Mouse (Mus musculus) midbrain, embryonic 16.5 days (tissue): ENCODE results near the gene Ccdc171. TPM values are rescaled to one million over a fixed set of nuclear protein-coding genes. Genes with fewer than 3 reads are reported as not detected.
"Not testable (repeated sequence)": the region's sequence is repeated elsewhere in the genome, so short reads cannot be mapped to it uniquely, and the experiment has no call there.

Experiments
- ATAC-seq: fragments of 200-750 bp; cut with Nextera tagmentation; 2 replicates; pipeline ENCODE4 v1.8.0; 2017; ENCODE audit warnings: moderate TSS enrichment
- H3K27ac ChIP-seq: fragments of 300-500 bp; sonication (generic); 2 replicates; pipeline ENCODE4 v1.5.1; 2014; ENCODE audit warnings: mild to moderate bottlenecking, low read length, mixed read lengths
- H3K27me3 ChIP-seq: fragments of 300-500 bp; sonication (generic); 2 replicates; pipeline ENCODE4 v1.6.1; 2014; ENCODE audit warnings: low read depth, low read length, mixed read lengths; ENCODE audit not compliant: control insufficient read depth, insufficient read depth
- H3K36me3 ChIP-seq: fragments of 300-500 bp; sonication (generic); 2 replicates; pipeline ENCODE4 v1.6.1; 2014; ENCODE audit warnings: mild to moderate bottlenecking, low read length, moderate library complexity, mixed read lengths; ENCODE audit not compliant: control insufficient read depth, insufficient read depth
- H3K4me1 ChIP-seq: fragments of 300-500 bp; sonication (generic); 2 replicates; pipeline ENCODE4 v1.6.1; 2014; ENCODE audit warnings: mild to moderate bottlenecking, low read length, mixed read lengths; ENCODE audit not compliant: control insufficient read depth, insufficient read depth
- H3K4me2 ChIP-seq: fragments of 300-500 bp; sonication (generic); 2 replicates; pipeline ENCODE4 v1.6.1; 2014; ENCODE audit warnings: mild to moderate bottlenecking, low read length, mixed read lengths
- H3K4me3 ChIP-seq: fragments of 300-500 bp; sonication (generic); 2 replicates; pipeline ENCODE4 v1.5.1; 2014; ENCODE audit warnings: low read depth, mild to moderate bottlenecking, low read length, moderate library complexity, mixed read lengths
- H3K9ac ChIP-seq: fragments of 300-500 bp; sonication (generic); 2 replicates; pipeline ENCODE4 v1.6.1; 2014; ENCODE audit warnings: low read depth, low read length, mixed read lengths
- H3K9me3 ChIP-seq: fragments of 300-500 bp; sonication (generic); replicated peaks from 2 replicates; pipeline ENCODE4 v1.6.1; 2014; ENCODE audit warnings: mild to moderate bottlenecking, low read length, mixed read lengths; ENCODE audit not compliant: control insufficient read depth, poor library complexity, severe bottlenecking
- WGBS: fragments of 180-500 bp; shearing (Covaris S2); extraction: QIAGEN DNeasy Blood & Tissue Kit; methylation state at CpG from one replicate; pipeline ENCODE4 v1.1.7; 2014; 5-methylcytosine and 5-hydroxymethylcytosine counted together
- polyA plus RNA-seq: library from polyadenylated mRNA; unstranded; fragments of >200 nt; fragmentation: Nextera tagmentation; extraction: Ambion mirVana; gene quantifications from 2 replicates; pipeline ENCODE4 v1.2.1, GENCODE M21; 2015

Ccdc171 gene
- polyA plus RNA-seq, 1 experiment from 2014 or later: 3.5 TPM

DNA sequence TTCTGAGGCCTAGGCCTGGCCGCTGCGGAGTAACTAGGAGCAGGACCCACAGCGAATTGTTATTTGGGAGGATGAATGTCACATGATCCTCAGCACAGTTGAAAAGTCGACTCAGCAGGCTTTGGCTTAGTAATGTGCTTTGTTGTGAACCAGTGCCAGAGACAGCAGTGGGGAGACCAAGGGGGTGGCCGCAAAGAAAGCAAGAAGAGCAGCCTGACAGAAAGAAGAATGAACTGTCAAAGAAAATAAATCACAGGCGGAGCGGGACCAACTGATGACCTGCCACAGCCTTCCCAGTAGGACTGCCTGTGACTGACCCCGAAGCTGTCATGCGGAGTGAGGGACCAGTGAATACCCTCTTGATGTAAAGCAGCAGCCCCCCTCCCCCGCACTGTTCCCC lies 131.2 kb downstream of the Ccdc171 start:
- peak overlapping the region; percentile 3; the same call in 1 of the 2 replicates for H3K4me3 ChIP-seq
- H3K27ac ChIP-seq: peak overlapping the region; percentile 26
- peak; percentile 87 for ATAC-seq
- 4% methylated on average over 10 of the region's 10 CpGs for WGBS
- H3K9me3 ChIP-seq: no peaks in the 10 kb centered on the region
- peaks cover 11% of the 10 kb centered on the region for H3K4me1 ChIP-seq
- H3K4me2 ChIP-seq: peak overlapping the region; percentile 45
- H3K36me3 ChIP-seq: no peaks in the 10 kb centered on the region
- 0 out of 2 replicates have a peak overlapping the region, but pooled peaks have one; percentile 18 for H3K9ac ChIP-seq
- H3K27me3 ChIP-seq: no peaks in the 10 kb centered on the region

DNA sequence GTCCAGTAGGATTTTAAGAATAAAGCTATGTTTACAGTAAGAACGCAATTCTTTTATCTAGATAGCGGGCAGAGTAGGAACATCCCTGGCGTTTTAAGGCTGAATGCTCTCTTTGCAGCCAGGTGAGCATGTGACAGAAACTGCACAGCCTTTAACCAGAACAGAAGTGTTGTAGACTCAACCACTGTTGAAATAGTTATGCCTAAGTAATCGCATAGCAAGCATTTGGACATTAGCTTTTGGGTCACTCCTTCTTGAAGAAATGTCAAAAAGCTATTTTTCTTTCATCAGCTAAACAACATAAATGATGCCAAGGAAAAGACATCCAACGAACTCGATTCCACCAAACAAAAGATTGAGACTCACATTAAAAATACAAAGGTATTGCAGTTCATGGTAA lies 131.7 kb downstream of the Ccdc171 start:
- H3K9me3 ChIP-seq: no peaks in the 10 kb centered on the region
- H3K9ac ChIP-seq: 0 out of 2 replicates have a peak overlapping the region, but pooled peaks have one; percentile 18
- WGBS: 29% methylated on average over 6 of the region's 6 CpGs
- no peaks in the 10 kb centered on the region for H3K27me3 ChIP-seq
- peak overlapping the region; percentile 3; the same call in 1 of the 2 replicates for H3K4me3 ChIP-seq
- H3K4me2 ChIP-seq: peak overlapping the region; percentile 45
- H3K27ac ChIP-seq: peak overlapping the region; percentile 26
- peak; percentile 41 for ATAC-seq
- H3K4me1 ChIP-seq: peaks cover 11% of the 10 kb centered on the region
- no peaks in the 10 kb centered on the region for H3K36me3 ChIP-seq

DNA sequence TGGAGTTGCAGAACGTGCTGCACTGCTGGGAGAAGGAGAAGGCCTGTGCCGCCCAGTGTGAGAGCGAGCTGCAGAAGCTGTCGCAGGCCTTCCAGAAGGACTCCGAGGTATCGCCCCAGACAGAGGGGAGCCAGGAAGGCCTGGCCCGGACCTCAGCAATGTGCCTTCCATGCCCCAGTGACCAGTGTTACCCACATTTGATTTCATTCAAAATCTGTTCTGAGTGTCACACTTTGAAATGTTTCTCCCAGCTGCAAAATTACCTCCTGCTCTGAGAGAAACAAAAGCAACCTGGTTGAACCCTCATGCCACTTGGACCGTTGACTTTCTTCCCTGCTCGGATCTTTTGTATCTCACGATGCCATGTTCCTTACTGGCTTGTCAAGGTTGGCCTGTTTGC lies 133.1 kb downstream of the Ccdc171 start:
- H3K4me2 ChIP-seq: no peak overlapping the region
- H3K27ac ChIP-seq: no peak overlapping the region
- peaks cover 11% of the 10 kb centered on the region for H3K4me1 ChIP-seq
- H3K27me3 ChIP-seq: no peaks in the 10 kb centered on the region
- H3K4me3 ChIP-seq: no peak overlapping the region
- 83% methylated on average over 10 of the region's 10 CpGs for WGBS
- no peaks in the 10 kb centered on the region for H3K36me3 ChIP-seq
- no peak for ATAC-seq
- no peaks in the 10 kb centered on the region for H3K9me3 ChIP-seq
- no peak overlapping the region for H3K9ac ChIP-seq

DNA sequence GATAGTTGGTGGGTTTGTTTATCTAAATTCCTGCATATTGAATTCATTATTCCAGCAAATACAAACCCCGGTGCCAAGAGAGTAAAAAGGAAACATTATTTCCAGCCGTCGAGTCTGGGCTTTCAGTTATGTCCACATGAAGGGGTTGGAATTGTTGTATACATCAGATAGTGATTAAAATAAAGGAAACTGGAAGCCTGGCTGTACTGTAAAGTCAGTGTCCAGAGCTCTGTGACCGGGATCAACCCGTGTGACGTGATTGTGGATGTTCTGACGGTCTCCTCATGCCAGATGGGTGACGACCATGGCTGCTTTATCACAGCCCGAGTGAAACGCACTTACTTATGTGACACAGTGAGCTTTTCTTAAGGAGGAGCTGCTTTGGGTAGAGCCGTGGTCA lies 134.1 kb downstream of the Ccdc171 start:
- no peak overlapping the region for H3K4me3 ChIP-seq
- no peak overlapping the region for H3K9ac ChIP-seq
- H3K9me3 ChIP-seq: no peaks in the 10 kb centered on the region
- no peaks in the 10 kb centered on the region for H3K36me3 ChIP-seq
- peaks cover 11% of the 10 kb centered on the region for H3K4me1 ChIP-seq
- no peak overlapping the region for H3K27ac ChIP-seq
- H3K4me2 ChIP-seq: no peak overlapping the region
- ATAC-seq: no peak
- WGBS: 83% methylated on average over 11 of the region's 11 CpGs
- no peaks in the 10 kb centered on the region for H3K27me3 ChIP-seq

DNA sequence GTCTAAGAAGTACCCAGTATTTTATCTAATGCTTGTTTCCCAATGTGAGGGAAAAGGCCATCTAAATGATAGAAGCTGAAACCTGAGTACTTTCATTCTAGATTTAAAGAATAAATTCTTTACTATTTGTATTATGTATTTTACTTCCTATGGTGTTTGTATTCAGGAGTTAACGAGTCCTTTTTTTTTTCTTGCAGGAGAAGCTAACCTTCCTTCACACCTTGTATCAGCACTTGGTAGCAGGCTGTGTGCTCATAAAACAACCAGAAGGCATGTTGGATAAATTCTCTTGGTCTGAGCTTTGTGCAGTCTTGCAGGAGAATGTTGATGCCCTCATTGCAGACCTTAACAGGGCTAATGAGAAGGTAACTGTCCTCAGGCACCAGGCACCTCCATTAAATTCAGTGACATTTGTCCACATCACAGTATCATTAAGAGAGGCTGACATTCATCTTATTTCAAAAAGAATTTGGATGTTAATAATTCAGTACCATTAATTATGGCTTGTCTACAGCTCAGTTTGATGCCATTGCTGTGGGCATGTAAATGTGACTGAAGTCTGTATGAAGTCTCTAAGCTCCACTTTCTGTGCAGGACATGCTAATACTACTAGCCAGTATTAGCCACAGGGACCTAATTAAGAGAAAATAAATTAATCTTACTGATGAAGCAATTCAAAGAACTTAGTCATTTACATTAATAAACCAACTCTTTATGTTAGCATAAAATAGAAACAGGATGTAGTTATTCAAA lies 136.3 kb downstream of the Ccdc171 start:
- Histone ChIP-seq H3K4me3 (no peak overlapping the region), H3K4me2 (no peak overlapping the region), H3K4me1 (peaks cover 4% of the 10 kb centered on the region; the same call in 1 of the 2 replicates), H3K36me3 (no peaks in the 10 kb centered on the region), H3K9me3 (0 out of 2 replicates have a peak, but pooled peaks cover 3% of the 10 kb centered on the region), H3K9ac (no peak overlapping the region), H3K27ac (no peak overlapping the region), H3K27me3 (no peaks in the 10 kb centered on the region)
- ATAC-seq: peak; percentile 79
- 74% methylated on average over 1 of the region's 1 CpGs for WGBS

DNA sequence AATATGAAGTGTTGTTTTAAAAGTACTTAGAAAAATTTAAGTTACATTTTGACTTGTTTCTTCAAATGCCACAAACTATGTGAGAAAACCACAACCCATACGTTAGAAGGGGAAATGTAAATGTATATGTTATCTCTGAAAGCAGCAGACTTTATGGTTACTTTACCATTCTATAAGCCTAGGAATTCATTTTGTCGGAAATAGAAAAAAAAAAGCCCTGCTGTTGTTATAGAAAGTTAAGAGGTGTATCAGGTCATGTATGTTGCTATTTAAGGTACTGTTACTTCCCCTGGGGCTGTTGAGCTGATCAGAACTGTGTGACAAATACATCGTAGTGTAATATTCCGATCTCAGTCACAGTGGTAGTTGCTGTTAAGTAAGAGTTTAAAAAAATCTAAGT lies 137.0 kb downstream of the Ccdc171 start:
- ATAC-seq: no peak
- WGBS: 80% methylated on average over 4 of the region's 4 CpGs
- 0 out of 2 replicates have a peak, but pooled peaks cover 3% of the 10 kb centered on the region for H3K9me3 ChIP-seq
- H3K4me3 ChIP-seq: no peak overlapping the region
- no peak overlapping the region for H3K4me2 ChIP-seq
- H3K27me3 ChIP-seq: no peaks in the 10 kb centered on the region
- H3K27ac ChIP-seq: no peak overlapping the region
- no peak overlapping the region for H3K9ac ChIP-seq
- no peaks in the 10 kb centered on the region for H3K4me1 ChIP-seq
- H3K36me3 ChIP-seq: no peaks in the 10 kb centered on the region

DNA sequence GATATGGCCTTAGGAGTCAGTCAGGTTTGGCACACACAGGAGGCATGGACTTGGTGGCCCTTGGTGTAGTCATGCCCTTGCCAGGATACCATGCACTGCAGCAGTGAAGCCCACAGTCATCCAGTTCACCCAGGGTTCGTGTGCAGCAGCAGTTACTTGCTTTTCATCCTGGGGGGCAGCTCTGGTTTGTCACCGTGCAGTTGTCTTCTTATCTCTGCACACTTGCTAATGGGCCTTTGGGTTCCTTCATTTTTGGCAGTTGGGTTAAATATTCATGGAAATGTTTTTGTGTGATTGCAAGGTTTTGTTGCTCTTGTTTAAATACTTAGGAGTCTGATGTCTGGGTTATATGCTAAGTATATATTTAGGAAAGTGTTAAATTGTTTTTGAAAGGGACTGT lies 144.2 kb downstream of the Ccdc171 start:
- Histone ChIP-seq H3K9me3 (0 out of 2 replicates have a peak, but pooled peaks cover 3% of the 10 kb centered on the region), H3K27me3 (no peaks in the 10 kb centered on the region), H3K4me1 (no peaks in the 10 kb centered on the region), H3K36me3 (no peaks in the 10 kb centered on the region), H3K4me3 (no peak overlapping the region), H3K27ac (no peak overlapping the region), H3K4me2 (no peak overlapping the region), H3K9ac (no peak overlapping the region)
- ATAC-seq: no peak
- 77% methylated on average over 2 of the region's 2 CpGs for WGBS

DNA sequence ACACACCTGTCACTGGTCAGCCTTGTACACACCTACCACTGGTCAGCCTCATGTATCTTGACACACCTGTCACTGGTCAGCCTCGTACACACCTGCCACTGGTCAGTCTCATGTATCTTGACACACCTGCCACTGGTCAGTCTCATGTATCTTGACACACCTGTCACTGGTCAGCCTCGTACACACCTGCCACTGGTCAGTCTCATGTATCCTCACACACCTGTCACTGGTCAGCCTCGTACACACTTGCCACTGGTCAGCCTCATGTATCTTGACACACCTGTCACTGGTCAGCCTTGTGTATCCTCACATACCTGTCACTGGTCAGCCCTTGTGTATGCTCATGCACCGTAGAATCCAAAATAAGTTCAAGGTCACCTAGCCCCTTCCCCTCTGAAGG lies 150.0 kb downstream of the Ccdc171 start:
- not testable (repeated sequence) for ATAC-seq, H3K9ac ChIP-seq, H3K27ac ChIP-seq, H3K9me3 ChIP-seq, H3K27me3 ChIP-seq, H3K4me1 ChIP-seq, H3K4me2 ChIP-seq, H3K4me3 ChIP-seq, H3K36me3 ChIP-seq
- WGBS: 94% methylated on average over 4 of the region's 4 CpGs

DNA sequence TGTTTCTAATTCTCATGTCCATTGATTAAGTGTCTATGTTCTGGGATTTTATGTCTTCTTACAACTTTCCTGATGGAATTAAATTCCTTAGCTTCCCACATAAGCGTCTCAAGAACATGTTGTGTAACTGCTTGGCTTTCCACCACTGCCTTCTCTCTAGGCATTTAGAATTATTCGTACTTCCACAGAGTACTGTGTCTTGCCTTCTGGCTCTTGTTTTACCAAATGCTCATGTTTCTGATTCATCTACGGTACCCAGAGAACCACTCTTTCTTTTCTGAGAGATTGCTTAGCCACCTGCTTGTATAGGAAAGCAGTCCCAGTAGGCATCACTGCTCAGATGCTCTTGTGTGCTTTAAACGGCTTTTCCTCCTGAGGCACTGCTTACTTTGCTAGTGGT lies 151.1 kb downstream of the Ccdc171 start:
- ATAC-seq: no peak

More for the DNA sequence above, 151.1 kb downstream of the Ccdc171 start:
- Histone ChIP-seq H3K27ac (no peak overlapping the region), H3K4me1 (no peaks in the 10 kb centered on the region), H3K9me3 (no peaks in the 10 kb centered on the region), H3K27me3 (no peaks in the 10 kb centered on the region), H3K4me2 (no peak overlapping the region), H3K36me3 (no peaks in the 10 kb centered on the region), H3K4me3 (no peak overlapping the region), H3K9ac (no peak overlapping the region)
- WGBS: 88% methylated on average over 4 of the region's 4 CpGs
